Mouse (Mus musculus) thymus, adult 2 months (tissue): Measurements from ENCODE around the gene Atg9b. TPM values are rescaled to one million over a fixed set of nuclear protein-coding genes. Genes with fewer than 3 reads are reported as not detected.

Experiments used
- DNase-seq: peaks from one replicate; pipeline ENCODE4 v3.0.0; 2021
- H3K27ac ChIP-seq: fragments of 200-500 bp; 2 replicates; pipeline ENCODE4 v1.5.1; 2012; ENCODE audit warnings: low read length, control low read depth; ENCODE audit not compliant: control insufficient read depth, insufficient read depth
- H3K27me3 ChIP-seq: fragments of 200-500 bp; 2 replicates; pipeline ENCODE4 v1.6.1; 2012; ENCODE audit warnings: mild to moderate bottlenecking, low read length, moderate library complexity, mixed read lengths; ENCODE audit not compliant: control insufficient read depth, insufficient read depth
- H3K36me3 ChIP-seq: fragments of 200-500 bp; 2 replicates; pipeline ENCODE4 v1.6.1; 2012; ENCODE audit warnings: mild to moderate bottlenecking, low read length, moderate library complexity; ENCODE audit not compliant: control insufficient read depth, insufficient read depth
- H3K4me1 ChIP-seq: fragments of 200-500 bp; replicated peaks from 2 replicates; pipeline ENCODE4 v1.6.1; 2012; ENCODE audit warnings: low read length; ENCODE audit not compliant: control insufficient read depth, insufficient read depth
- H3K4me3 ChIP-seq: fragments of 200-500 bp; 2 replicates; pipeline ENCODE4 v1.5.1; 2012; ENCODE audit warnings: mild to moderate bottlenecking, low read length, control low read depth, moderate library complexity; ENCODE audit not compliant: control insufficient read depth, insufficient read depth
- CTCF ChIP-seq: fragments of 200-500 bp; IDR thresholded peaks from 2 replicates; pipeline ENCODE4 v1.5.1; 2012; ENCODE audit warnings: mild to moderate bottlenecking, control low read depth, low read length, moderate library complexity, borderline replicate concordance; ENCODE audit not compliant: control insufficient read depth, poor library complexity, insufficient read depth; ENCODE audit errors: extremely low read depth
- POLR2A ChIP-seq: fragments of 200-500 bp; IDR thresholded peaks from 2 replicates; pipeline ENCODE4 v1.6.1; 2012; ENCODE audit warnings: mild to moderate bottlenecking, low read length, control low read depth, moderate library complexity; ENCODE audit not compliant: control insufficient read depth, poor library complexity, insufficient read depth; ENCODE audit errors: extremely low read depth
- WGBS: fragments of 180-500 bp; shearing (Covaris S2); methylation state at CpG from one replicate; pipeline ENCODE4 v1.1.7; 2018; 5-methylcytosine and 5-hydroxymethylcytosine counted together
- polyA plus RNA-seq: library from polyadenylated mRNA; depleted of rRNA; stranded (reverse); fragments of >200 nt; gene quantifications from 2 replicates; pipeline ENCODE4 v1.2.3, GENCODE M21; 2012; rRNA removed

The Atg9b gene
- polyA plus RNA-seq, 1 experiment, result 6.8 TPM

GRCm38 (mm10) chr5:24335888-24336511 lies 55.9 kb downstream of the Atg9b start:
- Histone ChIP-seq H3K27me3 (no peaks in the 10 kb centered on the region), H3K27ac (no peak overlapping the region), H3K4me3 (no peak overlapping the region), H3K36me3 (peaks cover 9% of the 10 kb centered on the region; the same call in 1 of the 2 replicates), H3K4me1 (no peaks in the 10 kb centered on the region)
- TF ChIP-seq CTCF (peak; percentile 76), POLR2A (no peak)
- peak; percentile 65 for DNase-seq
- WGBS, result 49% methylated on average over 3 of the region's 3 CpGs

- WGBS, result 88% methylated on average over 3 of the region's 3 CpGs
- peaks cover 3% of the 10 kb centered on the region; the same call in 1 of the 2 replicates for H3K4me1 ChIP-seq
- no peak overlapping the region for H3K4me3 ChIP-seq
- no peak for DNase-seq
- TF ChIP-seq CTCF (no peak), POLR2A (no peak)
- H3K27ac ChIP-seq, result no peak overlapping the region
- H3K27me3 ChIP-seq, result no peaks in the 10 kb centered on the region
- H3K36me3 ChIP-seq, result peaks cover 9% of the 10 kb centered on the region; the same call in 1 of the 2 replicates
Observed at GRCm38 (mm10) chr5:24334749-24335148, 57.2 kb downstream of the Atg9b start.

Other genes starting within 250 kb of the Atg9b start
- 6.0 and 7.1 TPM in 2 replicates for gene Nupl2, start 227.2 kb downstream of the Atg9b start, polyA plus RNA-seq
- 187 and 196 TPM in 2 replicates for gene Kcnh2, start 40.5 kb downstream of the Atg9b start, polyA plus RNA-seq
- 3.7 and 5.7 TPM in 2 replicates for gene Nos3, start 27.3 kb downstream of the Atg9b start, polyA plus RNA-seq
- 78.2 and 85.0 TPM in 2 replicates for gene Abcb8, start 1.5 kb upstream of the Atg9b start, polyA plus RNA-seq
- gene Asic3, start 21.2 kb upstream of the Atg9b start, polyA plus RNA-seq, result 2.1 and 2.6 TPM in 2 replicates
- gene Cdk5, start 31.4 kb upstream of the Atg9b start, polyA plus RNA-seq, result 62.3 and 87.0 TPM in 2 replicates
- 116 and 118 TPM in 2 replicates for gene Slc4a2, start 31.7 kb upstream of the Atg9b start, polyA plus RNA-seq
- gene Fastk, start 53.1 kb upstream of the Atg9b start, polyA plus RNA-seq, result 424 and 481 TPM in 2 replicates
- 122 and 136 TPM in 2 replicates for gene Tmub1, start 55.7 kb upstream of the Atg9b start, polyA plus RNA-seq
- 111 and 117 TPM in 2 replicates for gene Agap3, start 60.0 kb upstream of the Atg9b start, polyA plus RNA-seq
- 0.05 TPM in 2 replicates for gene Gbx1, start 135.1 kb upstream of the Atg9b start, polyA plus RNA-seq
- gene Asb10, start 148.8 kb upstream of the Atg9b start, polyA plus RNA-seq, result 0.38 and 9.5 TPM in 2 replicates
- not detected in 2 replicates for gene 4931409K22Rik, start 164.7 kb upstream of the Atg9b start, polyA plus RNA-seq
- gene Abcf2, start 185.3 kb upstream of the Atg9b start, polyA plus RNA-seq, result 117 and 121 TPM in 2 replicates
- gene Chpf2, start 194.6 kb upstream of the Atg9b start, polyA plus RNA-seq, result 53.5 and 55.5 TPM in 2 replicates
- 3.7 and 6.1 TPM in 2 replicates for gene Smarcd3, start 232.3 kb upstream of the Atg9b start, polyA plus RNA-seq